Mouse (Mus musculus): ENCODE measurements around the gene Kctd18. TPM values are rescaled to one million over a fixed set of nuclear protein-coding genes. Genes with fewer than 3 reads are reported as not detected.
"Not testable (repeated sequence)": the region's sequence is repeated elsewhere in the genome, so short reads cannot be mapped to it uniquely, and the experiment has no call there.

Kctd18 gene
- polyA plus RNA-seq, 1 experiment from 2014 or later: 3.7 TPM

DNA sequence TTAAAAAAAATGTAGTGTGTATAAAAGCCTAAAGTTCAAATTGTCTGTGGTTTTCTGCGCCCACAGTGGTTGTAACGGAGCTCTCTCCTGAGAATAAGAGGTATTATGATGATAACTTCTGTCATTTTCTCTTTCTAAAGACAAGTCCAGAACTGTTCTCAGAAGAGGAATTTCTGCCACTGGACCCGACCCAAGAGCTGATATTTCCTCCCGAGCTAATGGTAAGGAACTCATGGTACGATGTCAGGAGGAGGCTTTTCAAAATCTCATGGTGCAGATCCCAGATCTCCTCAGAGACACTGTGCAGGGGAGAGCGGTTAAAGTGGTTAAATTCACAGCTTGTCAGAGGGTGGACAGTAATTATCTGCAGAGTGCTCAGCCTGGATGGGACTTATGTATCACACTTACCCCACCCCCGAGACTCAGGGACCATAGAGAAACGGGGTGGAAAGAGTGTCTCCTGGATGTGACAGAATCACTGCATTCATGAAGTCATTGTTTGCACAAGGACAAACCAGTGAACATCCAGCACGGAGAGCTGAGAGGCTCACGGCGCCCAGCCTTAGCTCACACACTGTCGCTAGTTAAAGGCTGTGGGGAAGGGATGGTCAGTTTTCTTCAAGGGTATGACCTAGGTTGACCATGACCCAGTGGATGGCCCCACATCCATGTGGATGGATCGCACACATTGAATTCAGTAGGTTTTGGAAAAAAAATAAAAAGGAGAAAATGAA, 37.5 kb upstream of the Kctd18 start:
- no peak overlapping the region for H3K4me3 ChIP-seq (ENCODE audit: low read depth, low read length)
- no peaks in the 10 kb centered on the region for H3K36me3 ChIP-seq (replicated peaks; ENCODE audit: insufficient read depth, low read length)
- ATAC-seq: peak; percentile 92
- H3K27ac ChIP-seq (ENCODE audit: low read depth): peak overlapping the region; percentile 34; the same call in 1 of the 2 replicates
- H3K4me1 ChIP-seq (ENCODE audit: insufficient read depth): no peaks in the 10 kb centered on the region
- no peak for DNase-seq
- 66% methylated on average over 13 of the region's 13 CpGs for WGBS (ENCODE audit: insufficient replicate concordance)
- no peaks in the 10 kb centered on the region for H3K27me3 ChIP-seq (ENCODE audit: insufficient read depth, low read length)
- no peak overlapping the region for H3K9ac ChIP-seq (replicated peaks)
- H3K4me2 ChIP-seq (ENCODE audit: low read depth, low read length): peak overlapping the region; percentile 29
- no peaks in the 10 kb centered on the region for H3K9me3 ChIP-seq (ENCODE audit: low read length)
- TF ChIP-seq EP300 (IDR thresholded peaks at IDR 0.05; ENCODE audit: low read depth) (no peak), CTCF (IDR thresholded peaks at IDR 0.05; ENCODE audit: low read depth) (no peak)

DNA sequence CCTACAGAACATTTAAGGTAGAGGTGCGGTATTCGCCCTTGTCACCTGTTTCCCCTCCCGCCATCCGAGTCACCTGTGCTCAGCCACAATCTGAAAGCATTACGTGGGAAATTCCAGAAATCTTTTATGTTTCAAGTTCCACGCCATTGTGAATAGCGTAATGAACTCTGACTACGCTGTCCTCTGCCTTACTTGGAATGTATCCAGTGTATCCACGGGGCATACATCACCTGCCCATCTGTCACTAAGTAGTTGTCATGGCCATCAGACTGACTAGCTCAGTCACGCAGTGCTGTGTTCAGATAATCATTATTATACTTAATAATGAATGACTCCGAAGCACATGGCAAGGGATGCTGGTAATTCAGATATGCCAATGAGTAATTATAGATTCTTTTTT, 36.8 kb upstream of the Kctd18 start:
- H3K27ac ChIP-seq (ENCODE audit: low read depth): no peak overlapping the region
- ATAC-seq (no peak), DNase-seq (no peak)
- WGBS (ENCODE audit: insufficient replicate concordance): 83% methylated on average over 11 of the region's 11 CpGs
- no peaks in the 10 kb centered on the region for H3K36me3 ChIP-seq (replicated peaks; ENCODE audit: insufficient read depth, low read length)
- H3K9ac ChIP-seq (replicated peaks): no peak overlapping the region
- no peak overlapping the region for H3K4me3 ChIP-seq (ENCODE audit: low read depth, low read length)
- no peaks in the 10 kb centered on the region for H3K4me1 ChIP-seq (ENCODE audit: insufficient read depth)
- H3K9me3 ChIP-seq (ENCODE audit: low read length): no peaks in the 10 kb centered on the region
- no peak overlapping the region for H3K4me2 ChIP-seq (ENCODE audit: low read depth, low read length)
- no peaks in the 10 kb centered on the region for H3K27me3 ChIP-seq (ENCODE audit: insufficient read depth, low read length)
- TF ChIP-seq CTCF (IDR thresholded peaks at IDR 0.05; ENCODE audit: low read depth): no peak
- no peak for TF ChIP-seq EP300 (IDR thresholded peaks at IDR 0.05; ENCODE audit: low read depth)

- Histone ChIP-seq H3K4me2 (ENCODE audit: low read depth, low read length) (no peak overlapping the region), H3K9me3 (ENCODE audit: low read length) (no peaks in the 10 kb centered on the region), H3K27ac (ENCODE audit: low read depth) (no peak overlapping the region), H3K9ac (replicated peaks) (no peak overlapping the region), H3K27me3 (ENCODE audit: insufficient read depth, low read length) (no peaks in the 10 kb centered on the region), H3K4me1 (ENCODE audit: insufficient read depth) (no peaks in the 10 kb centered on the region), H3K4me3 (ENCODE audit: low read depth, low read length) (no peak overlapping the region), H3K36me3 (replicated peaks; ENCODE audit: insufficient read depth, low read length) (no peaks in the 10 kb centered on the region)
- 79% methylated on average over 5 of the region's 5 CpGs for WGBS (ENCODE audit: insufficient replicate concordance)
- DNase-seq (no peak), ATAC-seq (no peak)
- TF ChIP-seq EP300 (IDR thresholded peaks at IDR 0.05; ENCODE audit: low read depth): no peak
- TF ChIP-seq CTCF (IDR thresholded peaks at IDR 0.05; ENCODE audit: low read depth): no peak
Observed at GRCm38 (mm10) chr1:58049126-58049525, 30.4 kb upstream of the Kctd18 start.

DNA sequence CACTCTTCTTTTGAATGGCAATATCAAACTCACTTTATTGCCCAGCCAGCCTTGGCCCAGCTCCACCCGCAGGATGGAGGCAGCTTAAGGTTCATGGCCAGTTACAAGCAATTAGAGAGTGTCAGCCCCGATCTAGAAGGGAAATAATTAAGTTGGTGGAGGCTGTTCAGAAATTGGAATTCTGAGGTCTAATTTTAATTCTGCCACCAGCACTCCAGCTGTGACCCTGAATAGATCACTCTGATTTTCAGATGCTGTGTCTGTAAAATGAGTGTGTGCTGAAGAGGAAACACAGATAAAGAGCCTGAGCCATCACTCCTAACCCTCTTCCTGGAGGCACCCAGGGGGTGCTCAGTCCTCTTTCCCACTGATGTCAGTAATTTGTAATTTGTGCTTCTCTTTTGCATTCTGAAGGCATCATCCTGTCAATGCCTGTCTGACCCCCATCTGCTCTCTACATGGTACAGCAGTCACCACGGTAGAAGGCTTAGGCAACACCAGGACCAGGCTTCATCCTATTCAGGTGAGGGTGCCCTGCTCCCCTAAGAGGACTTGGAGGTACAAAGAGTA, 28.1 kb upstream of the Kctd18 start:
- TF ChIP-seq CTCF (IDR thresholded peaks at IDR 0.05; ENCODE audit: low read depth): no peak
- no peak for TF ChIP-seq EP300 (IDR thresholded peaks at IDR 0.05; ENCODE audit: low read depth)
- ATAC-seq (no peak), DNase-seq (no peak)
- Histone ChIP-seq H3K36me3 (replicated peaks; ENCODE audit: insufficient read depth, low read length) (no peaks in the 10 kb centered on the region), H3K4me3 (ENCODE audit: low read depth, low read length) (no peak overlapping the region), H3K27me3 (ENCODE audit: insufficient read depth, low read length) (no peaks in the 10 kb centered on the region), H3K9ac (replicated peaks) (no peak overlapping the region), H3K4me2 (ENCODE audit: low read depth, low read length) (no peak overlapping the region), H3K9me3 (ENCODE audit: low read length) (no peaks in the 10 kb centered on the region), H3K4me1 (ENCODE audit: insufficient read depth) (no peaks in the 10 kb centered on the region), H3K27ac (ENCODE audit: low read depth) (no peak overlapping the region)
- 80% methylated on average over 3 of the region's 3 CpGs for whole genome bisulfite sequencing (ENCODE audit: insufficient replicate concordance)

GRCm38 (mm10) chr1:58045546-58045945, 26.8 kb upstream of the Kctd18 start:
- Histone ChIP-seq H3K27me3 (ENCODE audit: insufficient read depth, low read length) (no peaks in the 10 kb centered on the region), H3K4me2 (ENCODE audit: low read depth, low read length) (no peak overlapping the region), H3K9ac (replicated peaks) (no peak overlapping the region), H3K27ac (ENCODE audit: low read depth) (no peak overlapping the region), H3K4me1 (ENCODE audit: insufficient read depth) (no peaks in the 10 kb centered on the region), H3K4me3 (ENCODE audit: low read depth, low read length) (no peak overlapping the region), H3K36me3 (replicated peaks; ENCODE audit: insufficient read depth, low read length) (no peaks in the 10 kb centered on the region), H3K9me3 (ENCODE audit: low read length) (no peaks in the 10 kb centered on the region)
- no peak for ATAC-seq
- no peak for TF ChIP-seq EP300 (IDR thresholded peaks at IDR 0.05; ENCODE audit: low read depth)
- no peak for TF ChIP-seq CTCF (IDR thresholded peaks at IDR 0.05; ENCODE audit: low read depth)
- DNase-seq: no peak
- 61% methylated on average over 5 of the region's 5 CpGs for WGBS (ENCODE audit: insufficient replicate concordance)

DNA sequence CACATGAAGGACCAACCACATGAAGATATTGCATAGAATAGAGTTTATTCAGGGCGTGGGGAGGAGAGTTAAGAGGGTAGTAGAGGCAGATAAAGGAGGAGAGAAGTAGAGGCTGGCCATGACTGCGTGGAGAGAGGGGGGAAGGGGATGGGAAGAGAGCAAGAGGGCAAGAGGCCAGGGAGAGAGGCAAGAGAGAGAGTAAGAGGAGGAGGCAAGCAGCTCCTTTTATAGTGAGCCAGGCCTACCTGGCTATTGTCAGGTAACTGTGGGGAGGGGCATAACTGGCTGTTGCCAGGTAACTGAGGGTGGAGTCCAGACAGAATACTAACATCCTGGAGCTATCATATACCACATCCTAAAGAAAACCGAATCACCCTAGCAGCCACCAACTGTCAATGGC, 26.3 kb upstream of the Kctd18 start:
- Histone ChIP-seq H3K9me3 (ENCODE audit: low read length) (no peaks in the 10 kb centered on the region), H3K36me3 (replicated peaks; ENCODE audit: insufficient read depth, low read length) (no peaks in the 10 kb centered on the region), H3K4me2 (ENCODE audit: low read depth, low read length) (no peak overlapping the region), H3K4me1 (ENCODE audit: insufficient read depth) (no peaks in the 10 kb centered on the region), H3K27me3 (ENCODE audit: insufficient read depth, low read length) (no peaks in the 10 kb centered on the region), H3K9ac (replicated peaks) (no peak overlapping the region), H3K4me3 (ENCODE audit: low read depth, low read length) (no peak overlapping the region), H3K27ac (ENCODE audit: low read depth) (no peak overlapping the region)
- DNase-seq (no peak), ATAC-seq (no peak)
- TF ChIP-seq EP300 (IDR thresholded peaks at IDR 0.05; ENCODE audit: low read depth) (no peak), CTCF (IDR thresholded peaks at IDR 0.05; ENCODE audit: low read depth) (no peak)
- WGBS (ENCODE audit: insufficient replicate concordance): 49% methylated on average over 3 of the region's 3 CpGs

DNA sequence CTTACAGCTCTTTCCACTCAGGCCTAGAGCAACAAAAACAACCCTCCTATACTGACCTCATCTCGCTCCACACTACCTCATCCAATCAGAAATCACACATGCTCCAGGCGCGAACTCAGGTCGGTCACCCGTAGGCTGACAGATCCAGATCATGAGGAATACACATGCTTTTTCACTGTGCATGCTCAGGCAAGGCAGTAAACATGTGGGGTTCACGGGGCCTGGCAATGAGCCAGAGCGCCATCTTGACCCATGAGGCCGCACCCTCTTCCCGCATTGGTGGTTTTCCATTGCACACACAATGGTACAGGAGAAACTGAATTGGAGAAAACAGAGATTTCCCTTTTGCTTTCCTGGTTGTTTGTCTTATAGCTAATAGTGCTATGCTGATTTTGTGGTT, 18.6 kb upstream of the Kctd18 start:
- not testable (repeated sequence) for H3K9me3 ChIP-seq (ENCODE audit: low read length); H3K4me3 ChIP-seq (ENCODE audit: low read depth, low read length); H3K4me2 ChIP-seq (ENCODE audit: low read depth, low read length); H3K36me3 ChIP-seq (replicated peaks; ENCODE audit: insufficient read depth, low read length); H3K27ac ChIP-seq (ENCODE audit: low read depth); ATAC-seq; H3K9ac ChIP-seq (replicated peaks); DNase-seq; H3K27me3 ChIP-seq (ENCODE audit: insufficient read depth, low read length); H3K4me1 ChIP-seq (ENCODE audit: insufficient read depth)
- 93% methylated on average over 9 of the region's 9 CpGs for WGBS (ENCODE audit: insufficient replicate concordance)

Data from liver, postnatal 0 days (tissue).